Mouse (Mus musculus) E14TG2a.4 (cell line): ENCODE data around the gene Tbl1x.

Experiments
- H3K27me3 ChIP-seq: 2 replicates; pipeline ENCODE4 v1.6.1; 2014; ENCODE audit warnings: low read length, control low read depth; ENCODE audit not compliant: insufficient read depth
- H3K36me3 ChIP-seq: 2 replicates; pipeline ENCODE4 v1.6.1; 2014; ENCODE audit warnings: low read length, control low read depth; ENCODE audit not compliant: insufficient read depth
- H3K4me1 ChIP-seq: replicated peaks from 2 replicates; pipeline ENCODE4 v1.6.1; 2014; ENCODE audit warnings: low read depth, low read length, control low read depth
- H3K4me3 ChIP-seq: replicated peaks from 2 replicates; pipeline ENCODE4 v1.5.1; 2014; ENCODE audit warnings: mild to moderate bottlenecking, low read length
- H3K9me3 ChIP-seq: 2 replicates; pipeline ENCODE4 v1.6.1; 2014; ENCODE audit warnings: low read length, control low read depth
- CTCF ChIP-seq: conservative IDR thresholded peaks from 2 replicates; pipeline ENCODE4 v1.5.1; 2014; ENCODE audit warnings: low read length
- NANOG ChIP-seq: IDR thresholded peaks from 2 replicates; pipeline ENCODE4 v1.6.1; 2014; ENCODE audit warnings: borderline replicate concordance, low read length, mixed read lengths
- POU5F1 ChIP-seq: IDR thresholded peaks from 2 replicates; pipeline ENCODE4 v1.6.1; 2014; ENCODE audit warnings: low read length, borderline replicate concordance

Tbl1x gene

DNA sequence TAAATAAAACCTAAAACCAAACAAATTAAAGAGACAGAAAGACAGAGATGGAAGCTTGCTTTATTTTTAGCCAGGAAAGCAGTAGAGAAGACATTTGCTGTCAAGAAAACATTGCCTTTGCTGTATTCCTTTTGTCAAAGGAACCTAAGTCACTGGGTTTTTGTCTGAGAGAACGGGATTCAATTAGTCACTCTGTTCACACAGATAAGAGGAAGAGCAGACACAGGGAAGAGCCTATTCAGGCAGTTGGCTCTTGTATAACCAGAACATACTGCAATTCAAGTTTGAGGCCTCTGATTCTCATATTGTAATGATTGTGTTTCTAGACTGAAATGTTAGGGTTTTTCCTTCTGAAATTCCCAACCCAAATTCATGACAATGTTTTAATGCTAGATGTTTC lies 67.4 kb downstream of the Tbl1x start:
- Histone ChIP-seq H3K27me3 (no peaks in the 10 kb centered on the region), H3K36me3 (0 out of 2 replicates have a peak, but pooled peaks cover 3% of the 10 kb centered on the region), H3K4me3 (no peak overlapping the region), H3K9me3 (peaks cover 17% of the 10 kb centered on the region), H3K4me1 (no peaks in the 10 kb centered on the region)
- no peak for TF ChIP-seq POU5F1
- no peak for TF ChIP-seq NANOG
- TF ChIP-seq CTCF = no peak

DNA sequence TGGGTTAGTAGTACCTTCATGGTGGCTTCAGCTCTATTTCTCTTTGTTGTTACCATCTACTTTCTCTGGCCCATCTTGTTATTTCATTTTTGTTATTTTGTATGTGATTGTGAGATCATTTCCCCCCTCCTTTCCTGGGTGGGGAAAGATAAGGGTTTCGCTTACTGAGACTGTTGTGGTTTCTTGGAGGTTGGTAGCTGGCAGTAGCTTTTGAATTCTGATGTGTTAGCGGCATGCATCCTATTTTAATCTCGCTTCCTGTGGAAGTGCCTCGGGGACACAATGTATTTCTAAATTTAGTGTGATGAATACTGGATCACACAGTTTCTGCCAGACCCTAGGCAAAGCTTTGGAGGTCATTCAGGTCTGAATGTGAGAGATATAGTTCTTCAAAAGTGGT lies 69.2 kb downstream of the Tbl1x start:
- TF ChIP-seq POU5F1 (no peak), NANOG (no peak), CTCF (no peak)
- Histone ChIP-seq H3K9me3 (peaks cover 35% of the 10 kb centered on the region), H3K27me3 (no peaks in the 10 kb centered on the region), H3K4me3 (no peak overlapping the region), H3K4me1 (no peaks in the 10 kb centered on the region), H3K36me3 (0 out of 2 replicates have a peak, but pooled peaks cover 3% of the 10 kb centered on the region)

DNA sequence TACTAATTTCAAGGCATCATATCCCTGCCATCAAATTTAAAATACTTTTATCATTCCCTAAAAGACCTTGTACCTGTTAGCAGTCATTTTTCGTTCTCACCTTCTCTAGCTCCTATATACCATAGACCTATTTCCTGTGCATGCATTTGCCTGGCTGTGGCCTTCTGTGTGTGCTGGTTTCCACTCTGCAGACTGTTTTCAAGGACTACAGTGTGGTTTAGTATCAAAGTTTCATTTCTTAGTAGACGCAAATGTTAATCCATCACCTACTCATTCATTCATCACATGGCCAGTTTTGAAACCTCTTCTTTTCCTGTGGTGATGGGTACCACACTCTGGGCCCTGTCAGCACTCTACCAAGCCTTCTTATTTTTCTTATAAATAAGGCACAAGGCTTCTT lies 75.2 kb downstream of the Tbl1x start:
- peaks cover 88% of the 10 kb centered on the region for H3K9me3 ChIP-seq
- TF ChIP-seq NANOG (no peak), POU5F1 (no peak), CTCF (no peak)
- H3K4me1 ChIP-seq = no peaks in the 10 kb centered on the region
- H3K36me3 ChIP-seq = peaks cover 34% of the 10 kb centered on the region
- no peak overlapping the region for H3K4me3 ChIP-seq
- no peaks in the 10 kb centered on the region for H3K27me3 ChIP-seq

DNA sequence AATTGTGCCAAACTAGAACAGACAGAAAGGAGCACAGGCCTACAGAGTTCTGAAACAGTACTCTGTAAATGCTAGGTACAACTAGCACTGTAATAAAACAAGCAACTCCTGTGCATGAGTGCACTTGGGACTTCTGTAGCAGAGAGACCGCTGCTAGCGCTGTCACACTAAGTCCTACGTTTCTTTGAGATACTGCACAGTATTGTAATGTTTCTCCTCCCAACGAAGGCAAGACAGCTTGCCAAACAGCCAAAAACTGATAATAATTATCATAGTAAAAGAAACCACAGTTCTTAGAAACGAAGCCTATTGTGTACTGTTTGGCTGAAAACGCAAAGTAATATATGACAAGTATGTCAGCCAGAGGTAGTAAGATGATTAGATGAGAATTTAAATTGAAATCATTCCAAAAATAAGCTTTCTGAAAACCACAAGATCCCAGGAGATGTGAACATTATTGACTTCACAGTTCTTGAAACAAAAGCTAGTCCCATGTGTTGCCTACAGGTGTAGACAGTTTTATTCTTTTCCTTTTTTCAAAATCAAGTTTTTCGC lies 83.9 kb downstream of the Tbl1x start:
- Histone ChIP-seq H3K4me3 (no peak overlapping the region), H3K36me3 (peaks cover 38% of the 10 kb centered on the region), H3K9me3 (peaks cover 85% of the 10 kb centered on the region), H3K4me1 (no peaks in the 10 kb centered on the region), H3K27me3 (no peaks in the 10 kb centered on the region)
- TF ChIP-seq POU5F1 = no peak
- no peak for TF ChIP-seq CTCF
- no peak for TF ChIP-seq NANOG

DNA sequence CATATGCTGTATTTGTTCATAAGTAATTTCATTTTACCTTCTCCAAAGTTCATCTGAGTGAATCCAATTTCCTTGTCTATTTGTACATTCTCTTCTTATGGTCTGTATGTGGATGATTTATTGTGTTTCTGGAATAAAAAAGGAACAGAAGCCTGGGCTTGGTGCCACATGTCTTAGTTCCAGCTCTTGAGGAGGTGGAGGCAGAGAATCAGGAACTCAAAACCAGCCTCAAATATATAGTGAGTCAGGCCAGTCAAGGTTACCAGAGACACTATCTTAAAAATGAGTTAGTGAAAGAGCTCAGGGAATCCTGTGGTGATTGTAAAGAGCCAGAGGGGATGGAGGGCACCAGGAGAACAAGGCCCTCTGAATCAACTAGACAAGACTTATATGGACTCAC lies 86.9 kb downstream of the Tbl1x start:
- no peaks in the 10 kb centered on the region for H3K27me3 ChIP-seq
- H3K9me3 ChIP-seq = peaks cover 71% of the 10 kb centered on the region
- H3K4me1 ChIP-seq = no peaks in the 10 kb centered on the region
- no peak for TF ChIP-seq POU5F1
- no peak for TF ChIP-seq NANOG
- TF ChIP-seq CTCF = no peak
- H3K4me3 ChIP-seq = no peak overlapping the region
- H3K36me3 ChIP-seq = peaks cover 40% of the 10 kb centered on the region

DNA sequence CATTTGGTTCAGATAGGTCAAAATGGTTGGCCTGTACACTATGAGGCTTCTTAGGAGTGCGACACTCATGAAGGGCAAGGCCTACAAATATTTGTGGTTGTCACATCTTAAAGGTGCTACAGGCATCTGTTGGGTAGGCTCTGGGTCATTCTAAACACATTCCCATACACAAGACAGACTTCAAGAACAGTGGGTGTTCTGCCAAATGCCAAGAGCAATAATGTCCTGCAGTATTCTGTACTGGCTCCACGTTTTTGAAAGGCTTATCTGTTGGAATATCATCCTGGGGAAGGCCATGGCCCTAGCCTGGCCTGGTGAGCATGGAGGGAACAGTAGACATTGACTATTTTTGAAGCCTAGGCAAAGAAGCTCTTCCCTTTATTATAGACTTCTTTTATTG lies 87.9 kb downstream of the Tbl1x start:
- H3K9me3 ChIP-seq = peaks cover 66% of the 10 kb centered on the region
- H3K4me1 ChIP-seq = no peaks in the 10 kb centered on the region
- peaks cover 33% of the 10 kb centered on the region for H3K36me3 ChIP-seq
- H3K4me3 ChIP-seq = no peak overlapping the region
- TF ChIP-seq CTCF (no peak), NANOG (no peak), POU5F1 (no peak)
- H3K27me3 ChIP-seq = no peaks in the 10 kb centered on the region

DNA sequence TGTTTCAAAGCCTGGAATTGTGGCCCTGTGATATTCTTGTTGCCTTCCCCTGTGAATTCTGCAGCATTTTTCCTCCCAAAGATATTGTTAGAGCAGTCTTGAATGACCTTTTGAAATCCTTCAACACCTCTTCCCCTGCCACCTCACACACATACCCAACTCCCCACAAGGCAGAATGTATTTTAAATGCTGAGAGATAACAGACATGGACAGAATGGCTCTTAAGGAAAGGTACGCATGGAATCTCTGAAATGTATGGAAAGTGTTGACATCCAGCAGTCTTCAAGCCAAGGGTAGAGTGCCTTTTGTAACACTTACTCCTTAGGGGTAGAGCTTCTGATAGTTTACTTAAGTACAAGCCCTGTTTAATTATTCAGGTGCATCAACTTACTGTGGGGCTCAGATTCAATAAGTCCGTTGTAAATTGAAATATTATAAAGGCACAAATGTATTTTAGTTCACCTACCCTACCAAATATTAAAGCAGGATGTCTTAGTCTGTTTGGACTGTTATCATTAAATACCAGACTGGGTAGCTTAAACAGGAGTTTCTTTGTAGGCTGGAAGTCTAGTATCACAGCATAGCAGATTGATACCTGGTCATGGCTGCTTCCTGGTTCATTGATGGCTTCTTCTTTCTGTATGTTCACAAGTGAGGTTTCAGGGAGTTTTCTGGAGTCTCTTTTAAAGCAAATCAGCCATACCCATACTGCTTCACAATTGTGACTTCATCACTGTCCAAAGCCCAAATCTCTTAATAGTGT lies 92.9 kb downstream of the Tbl1x start:
- Histone ChIP-seq H3K4me1 (no peaks in the 10 kb centered on the region), H3K9me3 (peaks cover 36% of the 10 kb centered on the region), H3K4me3 (no peak overlapping the region), H3K27me3 (no peaks in the 10 kb centered on the region), H3K36me3 (peaks cover 7% of the 10 kb centered on the region; the same call in 1 of the 2 replicates)
- TF ChIP-seq POU5F1 = no peak
- no peak for TF ChIP-seq CTCF
- TF ChIP-seq NANOG = no peak

DNA sequence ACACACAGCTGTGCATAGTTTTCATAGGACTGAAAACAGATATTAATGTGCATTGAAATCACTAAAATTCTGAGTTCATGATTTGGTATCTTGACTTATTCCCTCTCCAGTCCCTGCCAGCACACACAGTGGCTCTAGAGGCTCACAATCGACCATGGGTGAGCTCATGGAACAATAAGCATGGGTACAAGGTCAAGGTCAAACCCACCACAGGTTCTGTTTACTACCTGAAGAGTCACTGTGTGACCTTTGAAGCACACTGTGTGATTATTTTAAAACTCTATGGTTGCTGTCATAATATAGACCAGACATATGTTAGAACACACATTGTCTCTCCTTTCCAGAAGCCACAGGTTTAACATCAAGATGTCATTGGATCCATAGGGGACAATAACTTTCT lies 96.7 kb downstream of the Tbl1x start:
- TF ChIP-seq CTCF (no peak), POU5F1 (no peak), NANOG (no peak)
- Histone ChIP-seq H3K9me3 (peaks cover 27% of the 10 kb centered on the region), H3K27me3 (no peaks in the 10 kb centered on the region), H3K36me3 (0 out of 2 replicates have a peak, but pooled peaks cover 3% of the 10 kb centered on the region), H3K4me1 (no peaks in the 10 kb centered on the region), H3K4me3 (no peak overlapping the region)
